Mouse (Mus musculus): ENCODE results near the gene Mindy4b-ps.

DNA sequence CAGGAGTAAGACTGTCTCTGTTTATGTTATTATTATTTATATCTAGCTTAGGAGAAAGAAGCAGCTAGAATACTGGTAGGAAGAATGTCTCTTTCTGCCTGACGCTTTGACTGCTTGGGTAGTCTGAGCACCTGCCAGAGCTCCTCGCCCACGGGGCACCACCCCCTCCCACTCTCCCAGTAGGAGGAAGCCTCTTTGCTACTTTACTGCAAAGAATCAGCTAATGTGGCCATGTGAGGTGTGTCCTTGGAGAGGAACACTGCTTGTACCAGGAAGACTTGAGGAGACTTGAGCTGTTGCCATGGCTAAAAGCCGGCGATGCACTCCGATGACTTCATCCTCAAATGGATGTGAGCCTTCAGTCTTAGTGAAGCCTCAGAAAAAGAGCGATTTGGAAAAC lies 32.6 kb downstream of the Mindy4b-ps start:
- TF ChIP-seq CTCF (IDR thresholded peaks at IDR 0.05; ENCODE audit: low read depth, low read length) (no peak), GATA1 (IDR thresholded peaks at IDR 0.05; ENCODE audit: borderline replicate concordance, low read length) (no peak), GATA2 (IDR thresholded peaks at IDR 0.05; ENCODE audit: borderline replicate concordance, low read depth, low read length) (no peak)
